ENCODE assay signal across 8 mouse cellular contexts in genomic region chr15:8279320-8279779, GRCm38 (mm10).
DNase-seq lines count a peak whose midpoint lies in the region; ATAC-seq and TF ChIP-seq lines count a peak whose summit lies in the region.

No protein-coding gene starts in this region.

- DNase-seq in 3T3-L1 (ENCODE audit: low read depth, low spot score) (peak; percentile 63), Patski (ENCODE audit: low read depth, low spot score) (no peak)
- DNase-seq in intestine, embryonic 14.5 days (ENCODE audit: low spot score) = peak; percentile 60
- DNase-seq in neural tube, embryonic 10.5 days (ENCODE audit: extremely low spot score, low spot score) = peak; percentile 30
- peak; percentile 74 for DNase-seq in thymus, postnatal 4 days
- DNase-seq in right cerebral cortex, postnatal 14 days = no peak

- no peaks in the 10 kb centered on the region for H3K4me1 ChIP-seq in forebrain, embryonic 16.5 days (replicated peaks; ENCODE audit: control insufficient read depth, insufficient read depth, low read length)
- H3K4me1 ChIP-seq in intestine, embryonic 14.5 days (replicated peaks; ENCODE audit: control insufficient read depth, insufficient read depth, low read length) = no peaks in the 10 kb centered on the region
- H3K4me1 ChIP-seq in liver, embryonic 16.5 days (ENCODE audit: control insufficient read depth, low read depth, low read length) = no peaks in the 10 kb centered on the region

- peak overlapping the region; percentile 29; the same call in 1 of the 2 replicates for H3K9ac ChIP-seq in forebrain, embryonic 16.5 days (replicated peaks; ENCODE audit: low read depth, low read length)
- 0 out of 2 replicates have a peak overlapping the region, but pooled peaks have one; percentile 29 for H3K9ac ChIP-seq in intestine, embryonic 14.5 days (ENCODE audit: low read length)
- H3K9ac ChIP-seq in liver, embryonic 16.5 days (ENCODE audit: low read depth, low read length) = no peak overlapping the region

- H3K4me2 ChIP-seq in forebrain, embryonic 16.5 days (ENCODE audit: low read length) = peak overlapping the region; percentile 40
- peak overlapping the region; percentile 62 for H3K4me2 ChIP-seq in intestine, embryonic 14.5 days (ENCODE audit: low read length)
- peak overlapping the region; percentile 51 for H3K4me2 ChIP-seq in liver, embryonic 16.5 days (ENCODE audit: low read depth, low read length)

- POLR2A ChIA-PET in Patski (lab: Charles Lee) = no interaction called here

- ATAC-seq in Patski = peak; percentile 41
- ATAC-seq in forebrain, embryonic 16.5 days = peak; percentile 60
- ATAC-seq in intestine, embryonic 14.5 days (replicated peaks; ENCODE audit: low FRiP score, low TSS enrichment, low read depth) = no peak
- ATAC-seq in liver, embryonic 16.5 days (ENCODE audit: low read depth) = no peak

- in situ Hi-C loops in Patski (cut with MboI; ENCODE audit: low pct_unique_long_range_greater_than_20kb) = no loop called here

- H3K4me3 ChIP-seq in forebrain, embryonic 16.5 days (replicated peaks; ENCODE audit: low read length) = peak overlapping the region; percentile 31
- H3K4me3 ChIP-seq in intestine, embryonic 14.5 days (ENCODE audit: low read depth, low read length) = peak overlapping the region; percentile 40
- peak overlapping the region; percentile 39 for H3K4me3 ChIP-seq in liver, embryonic 16.5 days (ENCODE audit: low read depth, low read length)

- H3K27ac ChIP-seq in forebrain, embryonic 16.5 days (ENCODE audit: low read length) = no peak overlapping the region
- H3K27ac ChIP-seq in intestine, embryonic 14.5 days (ENCODE audit: low read depth) = 0 out of 2 replicates have a peak overlapping the region, but pooled peaks have one; percentile 16
- no peak overlapping the region for H3K27ac ChIP-seq in liver, embryonic 16.5 days (ENCODE audit: low read length)

- no peaks in the 10 kb centered on the region for H3K27me3 ChIP-seq in Patski
- H3K27me3 ChIP-seq in forebrain, embryonic 16.5 days (replicated peaks; ENCODE audit: control insufficient read depth, insufficient read depth, low read length) = no peaks in the 10 kb centered on the region
- H3K27me3 ChIP-seq in intestine, embryonic 14.5 days (replicated peaks; ENCODE audit: control insufficient read depth, insufficient read depth, low read length) = no peaks in the 10 kb centered on the region
- H3K27me3 ChIP-seq in liver, embryonic 16.5 days (ENCODE audit: control insufficient read depth, insufficient read depth, low read depth, low read length) = no peaks in the 10 kb centered on the region

- H3K9me3 ChIP-seq in forebrain, embryonic 16.5 days (ENCODE audit: control insufficient read depth, low read length) = no peaks in the 10 kb centered on the region
- H3K9me3 ChIP-seq in intestine, embryonic 14.5 days (ENCODE audit: control insufficient read depth, low read length) = no peaks in the 10 kb centered on the region
- H3K9me3 ChIP-seq in liver, embryonic 16.5 days (replicated peaks; ENCODE audit: control insufficient read depth, low read length) = no peaks in the 10 kb centered on the region

- 43% methylated on average over 16 of the region's 17 CpGs for whole genome bisulfite sequencing in forebrain, embryonic 16.5 days
- WGBS in intestine, embryonic 14.5 days = 21% methylated on average over 14 of the region's 17 CpGs
- 29% methylated on average over 17 of the region's 17 CpGs for WGBS in liver, embryonic 16.5 days (ENCODE audit: insufficient replicate concordance)

- TF ChIP-seq CTCF in Patski (IDR thresholded peaks at IDR 0.05) = no peak

- H3K36me3 ChIP-seq in forebrain, embryonic 16.5 days (ENCODE audit: control insufficient read depth, insufficient read depth) = no peaks in the 10 kb centered on the region
- no peaks in the 10 kb centered on the region for H3K36me3 ChIP-seq in intestine, embryonic 14.5 days (ENCODE audit: control insufficient read depth, insufficient read depth, low read length)
- H3K36me3 ChIP-seq in liver, embryonic 16.5 days (ENCODE audit: control insufficient read depth, insufficient read depth) = no peaks in the 10 kb centered on the region

- CTCF ChIA-PET in Patski (lab: Charles Lee) = no interaction called here

Comparison
In these comparisons a context has a peak if more than half of its experiments do, and no peak if none do; other contexts are left out.
1. DNase-seq: peak in 3T3-L1 (single experiment), intestine, embryonic 14.5 days (single experiment), neural tube, embryonic 10.5 days (single experiment) and thymus, postnatal 4 days (single experiment); none in Patski (single experiment) and right cerebral cortex, postnatal 14 days (single experiment).
2. ATAC-seq: peak in Patski (single experiment) and forebrain, embryonic 16.5 days (single experiment); none in intestine, embryonic 14.5 days (single experiment) and liver, embryonic 16.5 days (single experiment).
3. Peak in every context shown above with its lines, with median percentiles within 50 percentile points of each other: H3K4me2 ChIP-seq and H3K4me3 ChIP-seq.